Mouse (Mus musculus) neutrophil, adult 5-6 weeks (primary cell): ENCODE results near the gene Armc10. TPM values are rescaled to one million over a fixed set of nuclear protein-coding genes. Genes with fewer than 3 reads are reported as not detected.
"Not testable (repeated sequence)": the region's sequence is repeated elsewhere in the genome, so short reads cannot be mapped to it uniquely, and the experiment has no call there.

ENCODE experiments used
- ATAC-seq: fragments of 151-379, 151-347 bp; 2 replicates; pipeline ENCODE4 v1.8.0; 2017; ENCODE audit warnings: mild to moderate bottlenecking, moderate TSS enrichment; ENCODE audit not compliant: insufficient number of reproducible peaks, poor library complexity, low FRiP score, severe bottlenecking; ENCODE audit errors: extremely low read depth
- total RNA-seq: library from RNA; stranded (forward); fragments of 200-1000 nt; gene quantifications from 2 replicates; pipeline ENCODE4 v1.2.3, GENCODE M21; 2017

Gene Armc10
- total RNA-seq, 1 experiment from 2014 or later = 39.9 TPM

GRCm38 (mm10) chr5:21700272-21700821 lies 54.7 kb downstream of the Armc10 start:
- ATAC-seq = no peak

- peak; percentile 18 for ATAC-seq
Measured at GRCm38 (mm10) chr5:21700934-21701333, 55.3 kb downstream of the Armc10 start.

DNA sequence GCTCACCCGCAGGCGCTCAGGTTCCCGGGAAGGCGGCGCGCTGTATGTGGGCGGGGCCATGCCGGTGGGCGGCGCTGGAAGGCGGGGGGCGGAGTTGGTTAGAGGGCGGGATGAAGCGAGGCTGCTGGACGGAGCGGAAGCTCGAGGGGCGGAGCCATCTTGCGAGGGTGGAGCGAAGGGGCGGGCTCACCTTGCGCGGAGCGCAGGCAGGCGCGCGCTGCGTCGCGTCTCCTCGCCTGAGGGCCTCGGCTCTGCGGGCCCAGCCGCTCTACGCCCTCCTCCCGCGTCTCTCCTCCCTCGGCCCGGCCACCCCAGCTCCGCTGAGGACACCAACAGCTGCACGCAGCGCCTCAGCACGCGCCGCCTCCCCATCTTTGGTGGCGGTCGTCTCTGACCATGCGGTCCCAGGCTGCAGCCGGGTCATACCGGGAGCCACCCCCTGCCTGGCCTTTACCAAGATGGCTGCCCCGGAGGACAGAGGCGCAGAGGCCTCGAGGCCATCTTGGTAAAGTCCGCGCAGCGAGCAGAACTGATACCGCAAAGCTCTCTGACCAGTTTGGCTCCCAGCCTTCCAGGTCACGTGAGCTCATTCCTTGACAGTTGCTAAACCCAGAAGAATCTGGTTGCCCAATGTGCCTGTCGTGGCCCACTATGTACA lies 55.9 kb downstream of the Armc10 start, which contains the start of gene Napepld:
Gene Napepld (minus strand): TSS at position 46 of the 658 bp plus-strand sequence.
- peak; percentile 95 for ATAC-seq

DNA sequence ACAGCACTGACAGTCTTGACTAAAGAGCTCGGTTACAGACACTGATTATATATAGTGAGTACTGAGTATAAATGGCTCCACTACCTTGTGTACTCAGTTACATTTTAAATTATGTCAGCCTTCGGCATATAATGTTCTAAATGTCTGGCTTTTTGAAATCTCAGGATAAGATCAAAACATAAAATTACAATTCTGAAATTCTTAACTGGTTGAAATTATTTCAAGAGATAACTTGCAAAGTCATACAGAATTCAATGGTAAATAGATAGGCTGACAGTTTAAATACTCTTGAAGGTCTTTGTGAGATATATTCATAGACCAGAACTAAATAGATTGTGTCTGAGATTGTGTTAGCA lies 56.4 kb downstream of the Armc10 start:
- no peak; the same call in 1 of the 2 replicates for ATAC-seq

DNA sequence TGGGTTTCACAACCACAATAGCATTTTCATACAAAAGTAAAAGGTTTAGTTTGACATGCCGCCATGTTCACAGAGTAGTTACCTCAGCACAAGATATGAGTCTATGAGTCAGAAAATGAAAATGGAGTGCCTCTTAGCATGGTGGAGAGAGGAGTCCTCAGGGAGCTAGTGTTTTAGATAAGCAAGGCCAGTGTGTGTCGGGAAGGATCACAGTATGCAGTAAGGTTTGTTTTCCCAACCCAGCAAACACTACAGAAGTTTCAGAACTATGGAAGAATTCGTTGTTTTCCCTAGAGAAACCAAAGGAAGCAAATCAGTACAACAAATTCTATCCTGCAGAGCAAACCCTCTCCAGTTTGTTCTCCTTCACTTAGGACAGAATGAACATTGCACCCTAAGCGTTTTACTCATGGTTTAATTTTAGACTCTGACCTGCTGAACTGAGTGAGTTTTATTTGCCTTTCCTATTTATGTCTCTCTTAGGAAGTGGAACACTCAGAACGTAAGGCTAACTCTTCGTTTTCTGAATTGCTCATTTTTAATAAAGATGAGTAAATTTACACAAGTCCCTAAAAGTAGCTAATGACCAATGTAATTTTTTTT lies 57.4 kb downstream of the Armc10 start:
- ATAC-seq = no peak

DNA sequence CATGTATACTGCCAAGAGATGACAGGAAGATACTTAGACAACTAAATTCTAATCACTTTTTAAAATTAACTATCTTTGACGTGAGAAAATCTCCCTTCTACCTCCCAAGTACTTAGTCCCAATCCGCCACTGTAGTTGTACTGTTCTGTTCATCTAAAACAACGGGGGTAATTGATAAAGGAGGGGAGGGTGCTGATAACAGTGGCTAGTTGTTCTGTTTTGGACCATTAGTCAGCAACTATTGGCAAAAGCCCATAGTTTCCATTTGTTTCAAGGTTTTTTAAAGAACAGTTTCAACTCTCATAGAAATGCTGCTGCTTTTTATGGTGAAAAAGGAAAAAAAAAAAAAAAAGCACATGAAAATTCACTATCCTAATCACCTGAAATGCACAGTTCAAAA lies 58.1 kb downstream of the Armc10 start:
- no peak for ATAC-seq

GRCm38 (mm10) chr5:21706546-21706945 lies 60.9 kb downstream of the Armc10 start:
- no peak for ATAC-seq

DNA sequence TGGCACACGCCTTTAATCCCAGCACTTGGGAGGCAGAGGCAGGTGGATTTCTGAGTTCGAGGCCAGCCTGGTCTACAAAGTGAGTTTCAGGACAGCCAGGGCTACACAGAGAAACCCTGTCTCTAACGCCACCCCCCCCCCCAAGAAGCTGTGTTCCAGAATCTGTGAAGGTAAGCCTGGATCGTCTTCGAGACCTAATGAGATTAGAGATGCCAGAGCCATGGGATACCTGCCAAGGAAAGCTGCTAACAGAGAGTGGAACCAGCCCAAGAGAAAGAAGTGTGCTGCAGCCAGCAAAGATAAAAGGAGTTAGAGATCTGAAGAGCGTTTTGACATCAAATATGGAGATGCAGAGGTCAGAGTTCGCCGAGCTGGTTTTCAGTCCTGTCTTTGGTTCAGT lies 62.4 kb downstream of the Armc10 start:
- ATAC-seq = not testable (repeated sequence)

Other genes with a start within 250 kb of the Armc10 start
- gene Ccdc146, start 221.1 kb upstream of the Armc10 start, total RNA-seq = 15.7 and 17.1 TPM in 2 replicates
- gene Fam185a, start 220.9 kb upstream of the Armc10 start, total RNA-seq = 7.6 and 8.8 TPM in 2 replicates
- not detected in 2 replicates for gene Lrrc17, start 102.3 kb upstream of the Armc10 start, total RNA-seq
- gene Fbxl13, start 179 bp upstream of the Armc10 start, total RNA-seq = not detected in 2 replicates
- 1.7 and 2.0 TPM in 2 replicates for gene Napepld, start 55.6 kb downstream of the Armc10 start, total RNA-seq
- 84.1 and 89.7 TPM in 2 replicates for gene Pmpcb, start 91.3 kb downstream of the Armc10 start, total RNA-seq
- 80.3 and 83.1 TPM in 2 replicates for gene Dnajc2, start 139.4 kb downstream of the Armc10 start, total RNA-seq
- gene Psmc2, start 139.5 kb downstream of the Armc10 start, total RNA-seq = 29.7 and 50.6 TPM in 2 replicates
- not detected in 2 replicates for gene Slc26a5, start 219.8 kb downstream of the Armc10 start, total RNA-seq